Mouse (Mus musculus): ENCODE data around the gene Vps8. TPM values are rescaled to one million over a fixed set of nuclear protein-coding genes. Genes with fewer than 3 reads are reported as not detected.

Vps8 gene
- polyA plus RNA-seq, 1 experiment from 2014 or later = 3.1 TPM

DNA sequence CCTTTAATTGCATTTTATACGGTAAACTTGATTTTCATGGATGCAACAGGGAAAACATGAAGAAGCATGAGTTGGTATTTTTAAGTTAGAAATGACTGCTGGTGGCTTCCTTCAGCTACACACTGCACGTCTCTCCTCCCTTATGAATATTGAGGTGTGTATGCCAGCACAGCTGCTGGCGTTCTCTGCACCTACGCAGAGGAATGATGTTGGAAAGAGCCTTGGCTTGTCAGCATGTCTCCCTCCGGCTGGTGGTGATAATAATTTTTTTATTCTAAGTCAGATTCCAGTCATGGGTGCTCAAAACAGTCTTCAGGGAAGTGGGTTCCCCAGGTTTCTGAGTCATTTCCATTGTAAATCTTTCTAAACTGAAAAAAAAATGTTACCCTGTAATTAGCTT lies 25.5 kb downstream of the Vps8 start:
- Histone ChIP-seq H3K4me2 (ENCODE audit: low read depth, low read length) (no peak overlapping the region), H3K4me1 (ENCODE audit: insufficient read depth) (no peaks in the 10 kb centered on the region), H3K27ac (ENCODE audit: low read depth) (no peak overlapping the region), H3K4me3 (ENCODE audit: low read depth, low read length) (no peak overlapping the region), H3K9me3 (ENCODE audit: low read length) (no peaks in the 10 kb centered on the region), H3K27me3 (ENCODE audit: insufficient read depth, low read length) (no peaks in the 10 kb centered on the region), H3K9ac (replicated peaks) (no peak overlapping the region), H3K36me3 (replicated peaks; ENCODE audit: insufficient read depth, low read length) (peaks cover 3% of the 10 kb centered on the region; the same call in 1 of the 2 replicates)
- no peak for DNase-seq
- 89% methylated on average over 5 of the region's 5 CpGs for WGBS (ENCODE audit: insufficient replicate concordance)
- TF ChIP-seq EP300 (IDR thresholded peaks at IDR 0.05; ENCODE audit: low read depth) (no peak), CTCF (IDR thresholded peaks at IDR 0.05; ENCODE audit: low read depth) (no peak)
- no peak for ATAC-seq

- no peak overlapping the region for H3K4me3 ChIP-seq (ENCODE audit: low read depth, low read length)
- no peak overlapping the region for H3K9ac ChIP-seq (replicated peaks)
- H3K27me3 ChIP-seq (ENCODE audit: insufficient read depth, low read length) = no peaks in the 10 kb centered on the region
- H3K9me3 ChIP-seq (ENCODE audit: low read length) = no peaks in the 10 kb centered on the region
- 60% methylated on average over 8 of the region's 8 CpGs for WGBS (ENCODE audit: insufficient replicate concordance)
- DNase-seq (no peak), ATAC-seq (no peak)
- no peaks in the 10 kb centered on the region for H3K4me1 ChIP-seq (ENCODE audit: insufficient read depth)
- TF ChIP-seq CTCF (IDR thresholded peaks at IDR 0.05; ENCODE audit: low read depth) (no peak), EP300 (IDR thresholded peaks at IDR 0.05; ENCODE audit: low read depth) (no peak)
- H3K4me2 ChIP-seq (ENCODE audit: low read depth, low read length) = no peak overlapping the region
- H3K27ac ChIP-seq (ENCODE audit: low read depth) = peak overlapping the region; percentile 3; the same call in 1 of the 2 replicates
- H3K36me3 ChIP-seq (replicated peaks; ENCODE audit: insufficient read depth, low read length) = 0 out of 2 replicates have a peak, but pooled peaks cover 3% of the 10 kb centered on the region
Measured at GRCm38 (mm10) chr16:21449890-21450289, 27.0 kb downstream of the Vps8 start.

DNA sequence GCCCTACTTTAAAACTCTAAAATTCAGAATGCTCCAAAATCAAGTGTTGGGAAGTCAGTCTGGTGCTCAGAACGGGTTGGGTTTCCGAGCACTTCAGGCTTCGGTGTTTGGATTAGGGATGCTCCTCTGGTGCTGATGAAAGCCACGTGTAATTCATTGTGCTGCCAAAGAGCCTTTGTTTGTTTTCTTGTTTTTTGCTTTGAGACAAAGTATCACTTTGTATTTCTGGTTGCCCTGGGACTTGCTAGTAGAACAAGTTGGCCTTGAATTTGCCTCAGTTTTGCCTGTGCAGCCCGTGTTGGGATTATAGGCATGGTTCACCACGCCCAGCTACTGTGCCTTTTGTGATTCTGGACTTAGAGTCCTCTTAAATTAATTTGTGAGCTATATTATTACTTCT lies 29.7 kb downstream of the Vps8 start:
- Histone ChIP-seq H3K4me1 (ENCODE audit: insufficient read depth) (no peaks in the 10 kb centered on the region), H3K4me3 (ENCODE audit: low read depth, low read length) (no peak overlapping the region), H3K27ac (ENCODE audit: low read depth) (no peak overlapping the region), H3K9me3 (ENCODE audit: low read length) (no peaks in the 10 kb centered on the region), H3K36me3 (replicated peaks; ENCODE audit: insufficient read depth, low read length) (peaks cover 3% of the 10 kb centered on the region; the same call in 1 of the 2 replicates), H3K4me2 (ENCODE audit: low read depth, low read length) (no peak overlapping the region), H3K27me3 (ENCODE audit: insufficient read depth, low read length) (no peaks in the 10 kb centered on the region), H3K9ac (replicated peaks) (no peak overlapping the region)
- no peak for ATAC-seq
- no peak for DNase-seq
- TF ChIP-seq EP300 (IDR thresholded peaks at IDR 0.05; ENCODE audit: low read depth) = no peak
- no peak for TF ChIP-seq CTCF (IDR thresholded peaks at IDR 0.05; ENCODE audit: low read depth)
- WGBS (ENCODE audit: insufficient replicate concordance) = 81% methylated on average over 6 of the region's 6 CpGs

GRCm38 (mm10) chr16:21457639-21458369 lies 34.9 kb downstream of the Vps8 start:
- no peaks in the 10 kb centered on the region for H3K9me3 ChIP-seq (ENCODE audit: low read length)
- DNase-seq (no peak), ATAC-seq (no peak)
- peaks cover 11% of the 10 kb centered on the region for H3K36me3 ChIP-seq (replicated peaks; ENCODE audit: insufficient read depth, low read length)
- no peaks in the 10 kb centered on the region for H3K27me3 ChIP-seq (ENCODE audit: insufficient read depth, low read length)
- H3K4me3 ChIP-seq (ENCODE audit: low read depth, low read length) = no peak overlapping the region
- no peaks in the 10 kb centered on the region for H3K4me1 ChIP-seq (ENCODE audit: insufficient read depth)
- no peak overlapping the region for H3K27ac ChIP-seq (ENCODE audit: low read depth)
- TF ChIP-seq CTCF (IDR thresholded peaks at IDR 0.05; ENCODE audit: low read depth) = no peak
- TF ChIP-seq EP300 (IDR thresholded peaks at IDR 0.05; ENCODE audit: low read depth) = no peak
- H3K4me2 ChIP-seq (ENCODE audit: low read depth, low read length) = no peak overlapping the region
- WGBS (ENCODE audit: insufficient replicate concordance) = 80% methylated on average over 14 of the region's 14 CpGs
- no peak overlapping the region for H3K9ac ChIP-seq (replicated peaks)

GRCm38 (mm10) chr16:21465868-21466267 lies 43.0 kb downstream of the Vps8 start:
- ATAC-seq (no peak), DNase-seq (no peak)
- Histone ChIP-seq H3K27ac (ENCODE audit: low read depth) (no peak overlapping the region), H3K27me3 (ENCODE audit: insufficient read depth, low read length) (no peaks in the 10 kb centered on the region), H3K9me3 (ENCODE audit: low read length) (no peaks in the 10 kb centered on the region), H3K36me3 (replicated peaks; ENCODE audit: insufficient read depth, low read length) (peaks cover 9% of the 10 kb centered on the region), H3K4me1 (ENCODE audit: insufficient read depth) (no peaks in the 10 kb centered on the region), H3K4me2 (ENCODE audit: low read depth, low read length) (no peak overlapping the region), H3K9ac (replicated peaks) (no peak overlapping the region), H3K4me3 (ENCODE audit: low read depth, low read length) (no peak overlapping the region)
- WGBS (ENCODE audit: insufficient replicate concordance) = 68% methylated on average over 8 of the region's 8 CpGs
- no peak for TF ChIP-seq CTCF (IDR thresholded peaks at IDR 0.05; ENCODE audit: low read depth)
- TF ChIP-seq EP300 (IDR thresholded peaks at IDR 0.05; ENCODE audit: low read depth) = no peak

GRCm38 (mm10) chr16:21470416-21470815 lies 47.5 kb downstream of the Vps8 start:
- no peak overlapping the region for H3K4me2 ChIP-seq (ENCODE audit: low read depth, low read length)
- H3K9me3 ChIP-seq (ENCODE audit: low read length) = no peaks in the 10 kb centered on the region
- WGBS (ENCODE audit: insufficient replicate concordance) = 78% methylated on average over 4 of the region's 4 CpGs
- no peak overlapping the region for H3K27ac ChIP-seq (ENCODE audit: low read depth)
- ATAC-seq = no peak
- no peak overlapping the region for H3K4me3 ChIP-seq (ENCODE audit: low read depth, low read length)
- TF ChIP-seq CTCF (IDR thresholded peaks at IDR 0.05; ENCODE audit: low read depth) = peak; percentile 76
- TF ChIP-seq EP300 (IDR thresholded peaks at IDR 0.05; ENCODE audit: low read depth) = no peak
- H3K27me3 ChIP-seq (ENCODE audit: insufficient read depth, low read length) = no peaks in the 10 kb centered on the region
- H3K4me1 ChIP-seq (ENCODE audit: insufficient read depth) = no peaks in the 10 kb centered on the region
- H3K9ac ChIP-seq (replicated peaks) = no peak overlapping the region
- H3K36me3 ChIP-seq (replicated peaks; ENCODE audit: insufficient read depth, low read length) = peaks cover 17% of the 10 kb centered on the region
- DNase-seq = no peak
